Mouse (Mus musculus) hindbrain, postnatal 0 days (tissue): ENCODE results near the gene 3425401B19Rik. TPM values are rescaled to one million over a fixed set of nuclear protein-coding genes. Genes with fewer than 3 reads are reported as not detected.
A peak's percentile ranks its signal among the peaks of the same experiment; 100 is the strongest.

ENCODE experiments used
- ATAC-seq: fragments of 200-750 bp; cut with Nextera tagmentation; 2 replicates; pipeline ENCODE4 v1.8.0; 2017; ENCODE audit warnings: mild to moderate bottlenecking, moderate TSS enrichment, moderate library complexity
- DNase-seq: peaks from one replicate; pipeline ENCODE4 v3.0.0-alpha.2; 2015; ENCODE audit warnings: low spot score
- H3K27ac ChIP-seq: fragments of 300-500 bp; sonication (generic); 2 replicates; pipeline ENCODE4 v1.5.1; 2014; ENCODE audit warnings: mild to moderate bottlenecking
- H3K27me3 ChIP-seq: fragments of 300-500 bp; sonication (generic); 2 replicates; pipeline ENCODE4 v1.6.1; 2014; ENCODE audit warnings: low read length, mixed read lengths; ENCODE audit not compliant: insufficient read depth
- H3K36me3 ChIP-seq: fragments of 300-500 bp; sonication (generic); 2 replicates; pipeline ENCODE4 v1.6.1; 2014; ENCODE audit warnings: low read length, mixed read lengths; ENCODE audit not compliant: insufficient read depth
- H3K4me1 ChIP-seq: fragments of 300-500 bp; sonication (generic); 2 replicates; pipeline ENCODE4 v1.6.1; 2014; ENCODE audit warnings: antibody characterized with exemption, low read length, mixed read lengths; ENCODE audit not compliant: insufficient read depth
- H3K4me2 ChIP-seq: fragments of 300-500 bp; sonication (generic); 2 replicates; pipeline ENCODE4 v1.6.1; 2014; ENCODE audit warnings: low read depth, mild to moderate bottlenecking, low read length, moderate library complexity, mixed read lengths
- H3K4me3 ChIP-seq: fragments of 300-500 bp; sonication (generic); 2 replicates; pipeline ENCODE4 v1.5.1; 2014; ENCODE audit warnings: low read length
- H3K9ac ChIP-seq: fragments of 300-500 bp; sonication (generic); replicated peaks from 2 replicates; pipeline ENCODE4 v1.6.1; 2014; ENCODE audit warnings: mild to moderate bottlenecking, low read length, moderate library complexity, mixed read lengths
- H3K9me3 ChIP-seq: fragments of 300-500 bp; sonication (generic); 2 replicates; pipeline ENCODE4 v1.6.1; 2016; ENCODE audit warnings: low read length, mixed read lengths
- CTCF ChIP-seq: IDR thresholded peaks from 2 replicates; pipeline ENCODE4 v1.5.1; 2016; ENCODE audit warnings: antibody characterized with exemption, control low read depth, low read depth
- WGBS: fragments of 180-500 bp; shearing (Covaris S2); extraction: QIAGEN DNeasy Blood & Tissue Kit; methylation state at CpG from one replicate; pipeline ENCODE4 v1.1.7; 2014; 5-methylcytosine and 5-hydroxymethylcytosine counted together
- polyA plus RNA-seq: library from polyadenylated mRNA; unstranded; fragments of >200 nt; fragmentation: Nextera tagmentation; extraction: Ambion mirVana; gene quantifications from 2 replicates; pipeline ENCODE4 v1.2.1, GENCODE M21; 2015
- total RNA-seq: library from RNA; depleted of rRNA; stranded (reverse); fragments of >200 nt; gene quantifications from 2 replicates; pipeline ENCODE4 v1.2.3, GENCODE M21; 2014

Gene 3425401B19Rik
- total and polyA plus RNA-seq, 2 experiments from 2014 or later = 0.06 to 0.21 TPM

DNA sequence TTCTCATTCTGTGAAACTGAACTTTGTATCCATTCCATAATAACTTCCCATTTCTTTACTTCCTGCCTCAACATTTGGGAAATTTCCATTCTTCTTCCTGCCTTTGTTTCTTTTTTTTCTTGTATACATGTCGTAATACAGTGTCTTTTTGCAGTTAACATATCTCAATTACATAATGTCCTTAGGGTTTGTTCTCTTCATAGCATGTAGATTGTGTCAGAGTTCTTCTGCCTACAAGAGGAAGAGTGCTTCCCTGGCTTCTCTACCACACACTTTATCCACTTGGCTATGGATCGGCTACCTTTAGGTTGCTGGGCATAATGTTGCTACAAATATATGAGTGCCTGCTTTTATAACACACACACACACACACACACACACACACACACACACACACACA lies 10.8 kb upstream of the 3425401B19Rik start:
- no peak for TF ChIP-seq CTCF
- no peak for DNase-seq
- 87% methylated on average over 2 of the region's 2 CpGs for WGBS
- no peak for ATAC-seq
- Histone ChIP-seq H3K9me3 (no peaks in the 10 kb centered on the region), H3K9ac (no peak overlapping the region), H3K27ac (no peak overlapping the region), H3K36me3 (no peaks in the 10 kb centered on the region), H3K27me3 (no peaks in the 10 kb centered on the region), H3K4me3 (no peak overlapping the region), H3K4me2 (no peak overlapping the region), H3K4me1 (no peaks in the 10 kb centered on the region; the same call in 1 of the 2 replicates)

GRCm38 (mm10) chr14:32684735-32685105 lies 373 bp downstream of the 3425401B19Rik start:
- Histone ChIP-seq H3K9ac (no peak overlapping the region), H3K27me3 (no peaks in the 10 kb centered on the region), H3K4me2 (no peak overlapping the region), H3K4me3 (no peak overlapping the region), H3K4me1 (peaks cover 10% of the 10 kb centered on the region; the same call in 1 of the 2 replicates), H3K9me3 (no peaks in the 10 kb centered on the region), H3K36me3 (no peaks in the 10 kb centered on the region), H3K27ac (no peak overlapping the region)
- ATAC-seq (no peak), DNase-seq (no peak)
- WGBS = 84% methylated on average over 19 of the region's 19 CpGs
- no peak for TF ChIP-seq CTCF

- peaks cover 10% of the 10 kb centered on the region; the same call in 1 of the 2 replicates for H3K4me1 ChIP-seq
- ATAC-seq = peak; percentile 45
- no peak overlapping the region for H3K9ac ChIP-seq
- 21% methylated on average over 19 of the region's 19 CpGs for WGBS
- no peaks in the 10 kb centered on the region for H3K27me3 ChIP-seq
- DNase-seq = peak; percentile 63
- no peaks in the 10 kb centered on the region for H3K36me3 ChIP-seq
- no peak overlapping the region for H3K27ac ChIP-seq
- peak overlapping the region; percentile 11; the same call in 1 of the 2 replicates for H3K4me3 ChIP-seq
- TF ChIP-seq CTCF = no peak
- peak overlapping the region; percentile 43 for H3K4me2 ChIP-seq
- no peaks in the 10 kb centered on the region for H3K9me3 ChIP-seq
Observed at GRCm38 (mm10) chr14:32683982-32684734, 935 bp downstream of the 3425401B19Rik start.

GRCm38 (mm10) chr14:32683251-32683838 lies 1.7 kb downstream of the 3425401B19Rik start:
- H3K4me2 ChIP-seq = peak overlapping the region; percentile 43; the same call in 1 of the 2 replicates
- H3K27me3 ChIP-seq = no peaks in the 10 kb centered on the region
- H3K27ac ChIP-seq = no peak overlapping the region
- no peak for TF ChIP-seq CTCF
- no peaks in the 10 kb centered on the region for H3K9me3 ChIP-seq
- peaks cover 10% of the 10 kb centered on the region; the same call in 1 of the 2 replicates for H3K4me1 ChIP-seq
- H3K36me3 ChIP-seq = no peaks in the 10 kb centered on the region
- H3K9ac ChIP-seq = no peak overlapping the region
- peak; percentile 24; the same call in 1 of the 2 replicates for ATAC-seq
- DNase-seq = peak; percentile 14
- H3K4me3 ChIP-seq = no peak overlapping the region
- WGBS = 53% methylated on average over 19 of the region's 19 CpGs

DNA sequence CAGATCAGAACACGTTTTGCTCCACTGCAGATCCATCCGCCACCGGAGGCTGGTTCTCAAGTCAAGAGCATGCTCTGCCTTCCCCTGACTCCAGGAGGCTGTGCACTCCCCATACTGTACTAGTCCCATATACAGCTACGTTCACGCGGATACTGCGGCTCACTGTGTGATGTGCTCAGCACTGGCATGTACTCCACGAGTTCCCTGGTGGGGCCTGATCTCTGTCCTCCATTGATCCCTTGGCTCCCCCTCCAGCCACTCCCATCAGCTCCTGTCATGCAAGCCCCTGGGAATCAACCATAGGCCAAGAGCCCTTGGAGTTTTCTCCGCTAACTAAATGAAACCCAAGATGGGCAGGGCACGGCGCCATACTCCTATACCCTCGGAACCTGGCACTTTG lies 2.6 kb downstream of the 3425401B19Rik start:
- no peak for ATAC-seq
- H3K4me2 ChIP-seq = no peak overlapping the region
- DNase-seq = no peak
- no peaks in the 10 kb centered on the region for H3K9me3 ChIP-seq
- no peak for TF ChIP-seq CTCF
- no peak overlapping the region for H3K9ac ChIP-seq
- H3K4me3 ChIP-seq = no peak overlapping the region
- no peaks in the 10 kb centered on the region for H3K36me3 ChIP-seq
- no peak overlapping the region for H3K27ac ChIP-seq
- WGBS = 92% methylated on average over 12 of the region's 12 CpGs
- no peaks in the 10 kb centered on the region for H3K27me3 ChIP-seq
- H3K4me1 ChIP-seq = peaks cover 10% of the 10 kb centered on the region; the same call in 1 of the 2 replicates

DNA sequence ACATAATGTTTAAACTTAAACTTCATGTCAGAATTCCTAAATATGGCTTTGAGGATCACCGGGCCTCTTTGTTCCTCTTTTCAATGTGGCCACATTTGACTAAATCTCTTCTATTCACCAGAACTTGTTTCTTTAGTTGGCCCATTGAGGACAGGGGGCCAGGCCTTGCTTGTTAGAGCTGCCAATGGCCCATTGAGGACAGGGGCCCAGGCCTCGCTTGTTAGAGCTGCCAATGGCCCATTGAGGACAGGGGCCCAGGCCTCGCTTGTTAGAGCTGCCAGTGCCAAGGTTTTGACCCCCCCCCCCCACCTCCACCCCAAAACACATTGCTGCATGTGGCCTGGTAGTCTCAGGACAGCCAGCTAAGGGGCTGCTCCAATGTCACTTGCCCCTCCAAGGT lies 3.5 kb downstream of the 3425401B19Rik start:
- DNase-seq (no peak), ATAC-seq (no peak)
- no peak overlapping the region for H3K27ac ChIP-seq
- H3K4me1 ChIP-seq = peaks cover 10% of the 10 kb centered on the region; the same call in 1 of the 2 replicates
- no peak for TF ChIP-seq CTCF
- H3K27me3 ChIP-seq = no peaks in the 10 kb centered on the region
- H3K36me3 ChIP-seq = no peaks in the 10 kb centered on the region
- no peak overlapping the region for H3K4me3 ChIP-seq
- H3K9ac ChIP-seq = no peak overlapping the region
- 63% methylated on average over 3 of the region's 3 CpGs for WGBS
- no peak overlapping the region for H3K4me2 ChIP-seq
- no peaks in the 10 kb centered on the region for H3K9me3 ChIP-seq

GRCm38 (mm10) chr14:32678565-32678964 lies 6.5 kb downstream of the 3425401B19Rik start:
- Histone ChIP-seq H3K4me3 (no peak overlapping the region), H3K27me3 (no peaks in the 10 kb centered on the region), H3K36me3 (no peaks in the 10 kb centered on the region), H3K27ac (no peak overlapping the region), H3K4me1 (peaks cover 4% of the 10 kb centered on the region; the same call in 1 of the 2 replicates), H3K4me2 (no peak overlapping the region), H3K9me3 (no peaks in the 10 kb centered on the region), H3K9ac (no peak overlapping the region)
- 69% methylated on average over 3 of the region's 3 CpGs for WGBS
- ATAC-seq (no peak), DNase-seq (no peak)
- TF ChIP-seq CTCF = no peak
